Mouse (Mus musculus) urinary bladder, postnatal 14 days (tissue): ENCODE measurements around the gene Cyfip2.

Experiments used
- DNase-seq: peaks from one replicate; pipeline ENCODE4 v3.0.0; 2021; ENCODE audit warnings: low spot score

Gene Cyfip2

DNA sequence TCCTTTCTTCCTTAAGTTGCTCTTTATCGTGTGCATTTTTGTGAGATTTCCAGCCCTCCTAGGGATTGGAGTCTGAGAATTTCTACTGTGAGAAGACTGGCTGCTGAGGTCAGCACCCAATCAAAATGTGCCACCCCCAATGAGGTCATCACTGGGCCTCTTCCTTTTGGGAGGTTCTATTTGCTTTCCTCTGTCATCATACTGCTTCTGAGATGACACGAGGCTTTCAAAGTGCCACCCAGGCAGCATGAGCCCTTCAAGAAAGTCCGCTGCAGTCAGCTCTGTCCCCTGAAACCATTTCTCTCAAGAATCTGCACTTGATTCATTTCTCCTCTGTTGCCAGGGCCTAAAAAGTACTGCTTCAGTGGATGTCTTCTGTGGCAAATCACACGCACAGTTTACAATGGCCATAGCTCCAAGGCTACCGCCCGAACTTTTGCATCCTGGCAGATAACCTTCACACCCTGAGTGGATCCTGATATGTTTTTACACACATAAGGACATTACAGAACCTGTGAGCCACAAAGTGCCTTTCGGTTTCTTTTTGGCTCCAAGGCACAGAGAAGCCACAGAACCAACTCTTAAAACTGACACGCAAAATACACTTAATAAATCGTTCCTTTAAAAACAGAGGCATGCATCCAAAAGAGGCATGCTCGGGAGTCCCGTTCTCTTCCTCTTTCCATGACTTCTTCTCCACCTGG lies 4.2 kb downstream of the Cyfip2 start:
- DNase-seq = no peak

DNA sequence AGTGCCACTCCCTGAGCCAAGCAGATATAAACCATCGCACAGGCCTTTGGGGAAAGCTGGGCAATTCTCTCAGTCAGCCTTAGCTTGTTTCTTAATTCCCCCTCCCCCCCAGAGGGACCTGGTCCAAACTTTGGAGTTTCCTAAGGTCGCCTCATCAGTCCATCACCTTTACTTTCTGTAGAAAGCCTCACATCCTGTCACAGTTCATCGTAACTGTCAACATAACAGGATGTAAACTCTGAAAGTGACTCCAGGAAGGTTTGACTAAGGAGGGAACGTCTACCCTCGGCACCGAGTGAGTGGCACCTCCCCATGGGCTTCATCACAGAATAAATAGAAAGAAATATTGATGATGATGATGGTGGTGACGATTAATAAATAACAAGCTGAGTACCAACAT lies 4.9 kb downstream of the Cyfip2 start:
- DNase-seq = no peak

DNA sequence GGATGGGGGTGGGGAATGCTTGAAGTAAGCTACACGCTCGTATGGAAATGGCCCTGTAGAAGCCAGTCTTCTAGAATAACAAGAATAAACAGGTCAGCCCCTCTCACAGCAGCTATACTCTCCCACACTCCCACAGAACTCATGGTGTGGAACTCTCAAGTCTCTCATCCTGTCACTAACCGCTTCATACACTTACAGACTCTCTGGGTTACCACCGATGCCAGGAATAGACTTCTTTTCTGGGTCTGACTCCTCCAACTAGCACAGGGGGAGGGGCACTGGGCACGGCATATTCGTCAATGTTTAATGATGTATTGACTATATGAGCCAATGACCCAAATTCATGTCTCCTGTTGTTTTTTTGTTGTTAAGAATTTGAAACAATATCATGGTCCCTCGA lies 5.9 kb downstream of the Cyfip2 start:
- DNase-seq = no peak

DNA sequence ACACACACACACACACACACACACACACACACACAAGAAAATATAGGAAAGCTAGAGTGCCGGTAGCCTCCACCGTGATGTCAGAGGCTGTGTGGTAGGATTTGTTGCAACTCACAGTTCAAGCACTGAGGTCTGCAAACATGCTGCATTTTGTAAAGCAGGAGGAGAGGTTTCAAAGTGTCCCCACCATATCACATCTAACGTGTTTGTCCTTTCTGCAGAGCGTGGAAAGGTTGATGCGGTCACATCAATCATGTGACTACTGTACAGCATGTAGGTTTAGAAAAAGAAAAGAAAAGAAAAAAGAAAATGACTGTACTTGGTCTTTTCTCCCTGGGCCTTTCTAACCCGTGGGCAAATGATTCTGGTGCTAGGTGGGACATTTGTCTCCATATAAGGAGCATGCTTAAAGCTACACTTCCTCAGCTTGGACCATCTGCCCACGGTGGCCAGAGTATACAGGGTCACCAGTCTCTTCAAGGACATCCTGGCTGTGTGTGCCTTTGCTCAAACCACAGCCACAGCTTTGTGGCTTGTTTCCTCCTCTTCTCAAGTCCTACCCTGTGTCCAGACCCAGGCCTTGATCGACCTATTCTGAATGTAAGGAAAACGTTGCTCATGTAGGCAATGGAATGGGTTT lies 6.7 kb downstream of the Cyfip2 start:
- no peak for DNase-seq

DNA sequence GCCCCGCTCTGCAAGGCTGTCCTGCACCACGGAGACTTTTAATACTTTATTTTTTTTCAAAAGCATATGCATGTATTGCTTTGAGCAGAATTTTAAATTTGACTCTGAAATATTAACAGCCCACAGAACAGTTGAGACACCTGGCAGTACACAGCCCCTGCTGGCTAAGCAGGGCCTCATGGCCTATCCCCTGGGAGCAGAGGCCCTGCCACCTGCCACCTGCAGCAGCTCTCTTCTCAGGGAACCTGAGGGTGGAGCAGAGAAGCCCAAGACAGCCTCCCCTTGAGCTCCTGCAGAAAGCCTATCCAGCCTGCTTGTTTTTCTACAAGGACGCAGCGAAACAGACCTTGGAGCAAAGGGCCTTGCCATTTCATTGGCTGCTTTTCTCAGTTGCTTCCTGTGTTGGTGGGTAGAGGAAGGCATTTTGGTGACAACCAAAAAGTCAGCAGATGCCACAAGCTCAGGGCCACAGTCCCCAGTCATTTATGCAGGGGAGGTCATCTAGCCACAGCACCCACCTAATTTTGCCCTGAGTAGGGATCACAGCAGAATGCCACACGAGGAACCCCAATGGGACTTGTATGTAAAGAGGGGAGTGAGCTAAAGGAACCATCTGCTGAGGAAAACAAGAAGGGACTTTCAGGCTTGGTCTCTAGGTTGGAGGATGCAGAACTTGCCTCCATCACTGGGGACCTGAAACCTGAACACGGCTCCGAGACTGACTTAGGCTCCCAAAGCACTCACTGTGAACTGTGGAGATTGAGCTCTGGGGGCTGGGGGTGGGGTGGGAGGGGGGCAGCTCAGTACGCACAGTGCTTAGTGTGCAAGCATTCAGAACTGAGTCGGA lies 7.6 kb downstream of the Cyfip2 start:
- no peak for DNase-seq

DNA sequence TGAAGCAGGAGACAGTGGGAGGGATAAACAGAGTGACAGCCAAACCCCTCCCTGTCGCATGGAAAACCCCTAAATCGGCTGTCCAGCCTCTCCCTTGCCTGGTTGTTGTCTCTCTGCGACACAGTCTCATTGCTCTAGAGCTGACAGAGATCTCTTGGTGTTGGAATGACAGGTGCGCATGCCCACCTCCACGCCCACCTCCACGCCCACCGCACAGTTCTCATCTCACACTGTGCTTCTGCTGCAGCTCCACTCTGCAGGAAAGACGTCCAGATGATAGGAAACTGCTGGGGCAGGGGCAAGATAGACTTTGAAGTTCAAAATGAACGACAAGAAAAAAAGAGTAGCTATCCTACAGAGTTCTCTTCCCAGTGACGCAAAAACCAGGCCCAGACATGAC lies 8.6 kb downstream of the Cyfip2 start:
- DNase-seq = no peak

DNA sequence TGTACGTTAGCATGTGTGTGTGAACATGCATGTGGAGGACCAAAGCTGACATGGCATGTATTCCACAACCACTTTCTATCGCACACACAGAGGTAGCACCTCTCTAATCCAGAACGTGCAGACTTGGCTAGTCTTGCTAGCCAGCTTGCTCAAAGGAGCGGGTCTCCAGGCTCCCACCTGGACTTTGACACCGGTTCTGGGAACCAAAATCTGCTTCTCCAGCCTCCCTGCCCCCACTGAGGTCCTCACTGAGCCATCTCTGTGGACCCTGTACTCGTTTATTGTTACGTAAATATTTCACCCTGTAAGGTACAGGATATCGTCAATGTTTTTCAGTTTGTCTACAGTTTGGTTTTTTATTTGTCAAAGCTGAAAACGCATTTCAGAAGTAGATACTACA lies 10.2 kb downstream of the Cyfip2 start:
- DNase-seq = no peak

DNA sequence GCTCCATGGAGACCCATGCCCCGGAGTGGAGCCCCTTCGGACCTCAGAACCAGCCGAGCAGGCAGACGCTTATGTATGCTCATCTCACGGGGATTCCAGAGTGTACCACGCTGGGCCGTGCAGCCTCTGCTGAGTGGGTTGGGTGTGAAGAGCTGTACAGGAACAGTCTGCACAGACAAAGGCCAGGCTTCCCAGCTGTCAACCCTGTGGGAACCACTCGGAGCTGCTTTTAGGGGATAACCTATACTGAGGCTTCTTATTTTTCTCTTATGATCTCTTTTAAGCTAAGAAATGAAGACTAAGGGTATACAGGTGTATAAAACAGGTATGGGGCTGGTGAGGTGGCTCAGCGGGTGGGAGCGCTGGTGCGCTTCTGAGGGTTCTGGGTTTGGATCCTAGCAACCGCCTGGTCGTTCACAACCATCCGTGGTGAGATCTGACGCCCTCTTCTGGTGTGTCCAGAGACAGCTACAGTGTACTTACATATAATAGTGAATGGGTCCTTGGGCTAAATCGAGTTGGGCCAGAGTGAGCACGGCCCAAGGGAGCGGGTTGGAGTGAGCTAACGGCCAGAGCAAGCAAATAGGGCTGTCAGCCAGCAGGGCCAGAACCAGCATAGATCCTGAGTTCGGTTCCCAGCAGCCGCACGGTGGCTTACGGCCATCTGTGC lies 10.9 kb downstream of the Cyfip2 start:
- no peak for DNase-seq

DNA sequence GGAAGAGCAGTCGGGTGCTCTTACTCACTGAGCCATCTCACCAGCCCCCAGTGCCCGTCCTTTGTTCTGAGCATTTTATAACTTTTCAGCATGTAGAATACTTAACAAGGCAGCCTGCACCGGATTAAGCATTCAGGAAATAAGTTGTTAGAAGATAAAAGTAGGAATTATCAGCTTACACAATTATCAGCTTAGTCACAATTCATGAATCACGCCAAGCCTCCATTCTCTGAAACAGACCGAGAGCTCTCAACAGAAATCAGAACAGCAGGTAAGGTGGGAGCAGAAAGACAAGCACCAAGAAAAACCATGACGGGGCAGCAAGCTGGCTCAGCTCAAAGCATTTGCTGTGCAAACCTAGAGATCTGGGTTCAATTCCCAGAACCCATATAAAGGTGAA lies 12.8 kb downstream of the Cyfip2 start:
- DNase-seq = no peak

DNA sequence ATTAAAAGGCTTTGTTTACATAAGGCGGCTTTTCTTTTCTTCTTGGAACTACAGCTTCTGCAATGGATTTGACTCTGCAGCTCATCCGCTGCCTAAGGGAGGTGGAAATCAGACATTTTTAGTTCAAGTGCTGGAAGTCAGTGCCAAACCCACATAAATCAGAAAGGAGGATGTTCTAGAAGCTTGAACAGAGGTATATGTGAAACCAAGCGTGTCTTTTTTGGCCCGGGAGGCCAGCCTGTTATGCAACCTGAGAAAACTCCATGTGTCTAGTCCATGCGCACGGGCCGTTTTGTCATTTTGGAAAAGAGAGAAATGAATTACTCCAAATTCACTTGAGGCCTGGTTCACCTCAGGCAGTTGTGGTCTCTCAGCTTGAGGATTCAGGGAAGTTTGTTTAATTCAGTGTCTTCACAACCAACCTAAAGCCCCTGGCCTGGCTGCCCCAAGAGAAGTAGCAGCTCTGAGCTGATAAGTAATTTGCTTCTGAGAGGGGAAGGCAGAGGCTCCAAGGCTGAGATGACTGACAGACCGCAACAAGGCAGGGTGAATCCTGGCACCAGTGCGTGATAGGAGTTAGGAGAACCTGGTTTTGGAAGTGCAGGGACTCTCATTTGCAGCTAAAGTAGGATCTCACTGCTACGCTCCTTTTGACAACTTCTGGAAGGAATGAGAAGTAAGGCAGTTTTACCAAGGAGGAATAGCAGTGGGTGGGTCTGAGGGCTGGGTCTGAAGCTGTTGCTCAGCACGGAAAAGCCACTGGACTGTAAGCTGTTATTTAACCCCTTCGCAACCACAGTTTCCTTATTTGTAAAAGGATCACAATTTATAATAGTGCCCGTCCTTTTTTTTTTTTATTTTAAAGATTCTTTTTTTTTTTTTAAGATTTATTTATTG lies 13.5 kb downstream of the Cyfip2 start:
- peak; percentile 26 for DNase-seq

DNA sequence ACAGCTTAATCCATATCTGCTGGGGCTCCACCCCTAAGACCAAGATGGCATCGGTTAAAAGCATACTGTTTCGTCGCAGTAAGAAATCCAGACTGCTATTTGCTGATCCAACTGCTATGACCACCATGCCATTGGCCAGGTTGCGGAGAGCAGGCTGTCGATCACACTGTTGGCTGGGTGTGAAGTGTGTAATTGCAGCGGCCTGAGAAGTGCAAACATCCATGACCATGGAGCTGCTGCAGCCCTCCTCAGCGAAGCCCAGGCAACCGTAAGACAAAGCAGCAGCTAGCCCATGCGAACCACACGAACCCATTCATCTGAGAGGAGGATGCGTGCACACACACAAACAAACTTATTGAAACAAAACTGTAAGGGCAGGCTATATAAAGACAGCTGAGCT lies 18.3 kb downstream of the Cyfip2 start:
- no peak for DNase-seq

DNA sequence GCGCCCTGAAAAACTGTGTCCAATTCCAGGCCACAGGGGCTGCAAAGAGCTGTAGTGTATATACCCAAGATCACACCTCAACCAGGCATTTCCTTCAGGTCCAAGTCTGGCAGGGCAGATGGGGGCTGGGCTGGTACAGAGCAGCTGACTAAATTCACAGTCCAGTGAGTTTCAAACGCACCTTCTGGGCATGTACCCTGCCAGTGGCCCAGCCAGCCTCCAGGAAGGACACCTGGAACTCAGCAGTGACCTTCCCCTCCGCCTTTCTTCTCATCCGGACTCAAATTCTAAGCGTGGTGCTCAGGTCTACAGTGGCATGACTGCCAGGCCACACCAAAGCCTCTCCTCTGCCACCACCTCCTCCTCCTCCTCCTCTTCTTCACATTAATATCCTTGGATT lies 19.2 kb downstream of the Cyfip2 start:
- DNase-seq = no peak

DNA sequence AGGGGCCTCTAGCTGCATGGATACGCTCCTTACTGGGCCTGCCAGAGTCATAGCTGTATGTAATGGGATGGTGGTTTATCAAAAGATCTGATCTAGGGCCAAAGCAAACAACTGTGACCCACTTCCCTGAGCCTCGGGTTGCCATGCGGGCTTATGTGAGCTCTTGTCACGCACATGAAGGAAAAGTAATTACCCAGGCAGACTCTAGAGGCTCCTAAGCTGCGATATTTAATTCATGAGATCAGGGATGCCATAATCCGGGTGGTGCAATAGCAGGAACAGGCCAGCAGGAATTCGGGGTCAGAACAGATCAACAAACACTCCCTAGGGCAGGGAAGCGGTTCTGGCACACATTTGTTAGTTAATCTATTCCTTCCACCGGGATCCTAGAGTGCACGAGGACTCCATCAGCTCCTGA lies 21.7 kb downstream of the Cyfip2 start:
- peak; percentile 8 for DNase-seq

DNA sequence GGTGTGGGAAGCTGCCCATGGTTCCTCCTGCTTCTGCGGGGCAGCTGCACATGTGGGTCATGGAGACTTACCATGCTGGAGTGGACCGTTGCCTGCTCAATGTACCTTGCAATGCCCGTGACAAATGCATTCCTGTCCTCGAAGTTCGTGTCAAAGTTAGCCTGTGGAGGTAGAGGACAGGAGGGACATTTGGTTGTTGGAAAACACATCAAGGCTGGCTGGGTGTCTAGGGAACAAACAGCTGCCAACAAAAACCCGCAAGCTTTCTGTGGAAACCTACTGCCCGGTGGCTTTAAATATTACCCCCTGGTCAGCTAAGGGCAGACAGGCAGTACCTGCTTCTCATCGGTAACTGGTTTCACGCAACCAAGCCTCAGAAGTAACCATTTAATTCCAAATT lies 23.1 kb downstream of the Cyfip2 start:
- DNase-seq = no peak

DNA sequence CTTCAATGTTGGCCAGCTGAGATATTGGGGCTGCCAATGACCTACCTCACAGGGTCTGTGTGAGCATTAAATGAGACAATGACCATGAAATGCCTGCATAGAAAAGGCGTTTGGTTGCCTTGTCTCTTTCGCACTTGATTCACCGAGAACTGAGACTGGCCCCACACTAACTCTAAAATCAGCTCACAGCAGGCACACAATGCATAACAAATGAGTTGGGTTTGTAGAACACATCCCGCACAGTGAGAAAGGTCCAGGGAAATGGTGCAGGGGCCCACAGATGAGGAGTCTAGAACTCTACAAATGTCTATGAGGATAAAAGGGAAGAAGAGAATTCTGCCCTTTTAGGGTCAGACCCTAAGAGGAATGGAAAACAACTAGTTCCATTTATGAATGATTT lies 23.6 kb downstream of the Cyfip2 start:
- DNase-seq = no peak

DNA sequence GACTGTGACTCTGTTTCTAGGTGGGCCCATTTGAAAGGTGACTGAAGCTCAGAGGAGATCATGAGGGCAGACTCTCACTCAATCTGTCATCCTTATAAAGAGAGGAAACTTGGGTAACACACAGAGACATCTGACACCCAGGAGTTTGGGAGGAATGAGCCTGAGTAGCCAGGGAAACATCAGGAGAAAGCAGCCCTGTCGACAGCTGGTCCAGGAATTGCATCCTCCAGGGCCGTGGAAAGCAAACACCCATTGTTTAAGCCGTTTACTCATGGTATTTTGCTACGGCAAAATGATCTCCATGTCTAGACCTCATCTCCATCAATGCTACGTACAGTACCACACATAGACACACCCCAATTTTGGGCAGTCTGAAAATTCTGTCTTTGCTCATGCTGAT lies 24.6 kb downstream of the Cyfip2 start:
- no peak for DNase-seq

DNA sequence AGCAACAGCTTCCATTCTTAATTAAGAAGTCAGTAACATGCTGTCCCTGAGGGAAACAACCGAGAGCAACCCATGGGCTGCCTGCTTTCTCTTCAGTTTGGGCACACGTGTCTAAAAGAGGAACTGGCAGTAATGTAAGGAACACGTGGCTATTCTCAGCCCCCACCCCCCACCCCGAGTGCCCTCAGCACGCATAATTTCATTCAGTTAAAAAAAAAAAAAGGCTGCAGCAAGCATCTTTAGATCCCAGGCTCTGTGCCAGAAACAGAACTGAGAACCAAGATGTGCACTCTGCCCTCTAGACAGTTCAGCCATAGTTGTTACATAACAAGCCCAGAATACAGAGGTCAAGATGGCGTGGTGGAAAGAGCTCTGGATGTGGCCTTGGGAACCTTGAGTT lies 25.9 kb downstream of the Cyfip2 start:
- DNase-seq = no peak

DNA sequence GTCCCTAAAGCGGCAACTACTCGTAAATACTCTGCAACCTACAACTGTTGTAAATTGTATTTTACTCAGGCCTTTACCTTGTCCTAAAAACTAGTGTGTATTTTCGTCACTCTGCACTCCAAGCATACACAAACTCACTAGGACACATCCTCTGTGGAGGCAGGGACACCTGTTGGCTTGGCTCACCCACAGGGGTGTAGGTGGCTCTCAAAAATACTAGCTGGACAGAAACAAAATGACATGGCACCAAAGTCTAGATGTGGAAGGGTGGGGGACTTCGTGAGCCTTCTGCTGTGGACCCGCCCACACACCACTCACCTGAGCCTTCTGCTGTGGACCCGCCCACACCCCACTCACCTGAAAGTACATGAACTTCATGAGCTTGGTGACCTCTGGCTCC lies 28.9 kb downstream of the Cyfip2 start:
- DNase-seq = no peak

DNA sequence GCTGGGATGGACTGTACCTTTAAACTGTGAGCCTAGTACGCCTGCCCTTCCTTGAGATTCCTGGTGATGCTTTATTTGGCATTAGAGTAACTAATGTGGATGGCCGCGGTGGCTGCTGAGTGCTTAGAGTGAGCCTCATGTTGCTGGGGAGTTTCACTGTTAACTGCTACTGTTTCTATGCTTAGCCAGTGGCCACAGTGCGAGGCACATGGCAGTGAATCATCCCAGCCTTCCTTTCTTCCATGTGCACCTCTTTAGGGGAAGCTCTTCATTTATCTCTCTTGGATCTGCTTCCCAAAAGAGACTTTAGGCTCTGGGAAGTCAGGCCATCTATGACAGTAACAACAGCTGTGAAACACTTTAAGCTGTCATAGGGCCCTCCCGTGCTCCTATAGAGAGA lies 30.0 kb downstream of the Cyfip2 start:
- no peak for DNase-seq

DNA sequence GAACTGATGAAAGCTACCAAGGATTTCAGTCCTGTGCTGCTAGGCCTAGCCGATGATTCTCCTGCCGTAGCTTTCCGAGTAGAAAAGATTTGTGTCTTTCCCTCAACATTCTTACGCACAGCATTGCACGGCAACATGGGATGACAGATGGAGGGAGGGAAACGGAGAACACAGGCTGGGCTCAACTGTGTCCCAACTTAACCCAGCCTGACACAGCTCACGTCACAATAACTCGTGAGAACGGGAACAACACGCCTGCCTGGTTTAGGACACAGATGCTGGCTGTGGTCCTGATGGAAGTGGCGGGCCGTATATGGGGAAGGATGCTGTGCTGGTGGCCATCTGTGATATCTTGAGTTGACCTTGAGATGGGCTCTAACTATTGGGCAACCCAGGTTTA lies 34.0 kb downstream of the Cyfip2 start:
- DNase-seq = no peak

DNA sequence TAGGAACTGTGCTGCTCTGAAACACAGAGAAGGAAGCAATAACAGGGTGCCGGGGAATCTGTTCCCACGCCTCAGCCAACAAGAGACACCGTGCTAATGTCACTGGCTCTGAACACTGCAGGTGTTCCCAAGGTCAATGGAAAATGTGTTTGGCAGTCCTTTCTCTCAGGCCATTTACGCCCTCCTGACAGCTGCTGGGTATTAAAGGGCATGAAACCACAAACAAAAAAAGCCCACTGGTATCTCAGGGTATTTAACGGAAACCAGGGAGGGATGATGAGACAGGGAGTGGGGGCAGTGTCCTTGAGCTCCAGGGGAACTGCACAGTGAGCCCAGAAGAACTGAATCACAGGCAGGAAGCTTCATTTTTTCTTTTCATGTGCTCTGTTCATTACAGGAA lies 34.5 kb downstream of the Cyfip2 start:
- no peak for DNase-seq

DNA sequence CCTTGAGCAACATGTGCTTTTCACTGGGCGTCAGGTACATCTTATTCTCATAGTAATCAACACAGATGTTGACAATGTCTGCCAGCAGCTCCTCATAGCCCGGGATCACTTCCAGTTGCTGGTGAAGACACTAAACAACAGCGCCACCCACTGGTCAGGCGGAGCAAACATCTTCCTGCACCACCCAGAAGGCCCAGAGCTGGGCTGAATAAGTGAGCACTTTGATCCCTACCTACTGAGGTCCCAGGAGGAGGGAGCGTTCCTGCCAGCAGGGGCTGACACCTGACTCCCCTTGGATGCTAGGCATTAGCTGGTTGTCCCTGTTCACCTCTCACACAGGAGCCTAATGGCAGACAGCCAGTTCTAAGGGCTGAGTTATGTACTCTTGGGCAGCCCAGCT lies 35.9 kb downstream of the Cyfip2 start:
- DNase-seq = peak; percentile 26
